Mouse (Mus musculus) limb, embryonic 13.5 days (tissue): Measurements from ENCODE around the gene Sult6b2. TPM values are rescaled to one million over a fixed set of nuclear protein-coding genes. Genes with fewer than 3 reads are reported as not detected.

ENCODE experiments used
- ATAC-seq: fragments of 200-750 bp; cut with Nextera tagmentation; 2 replicates; pipeline ENCODE4 v1.8.0; 2017; ENCODE audit warnings: low read depth, moderate number of reproducible peaks, moderate TSS enrichment; ENCODE audit not compliant: low FRiP score
- H3K27ac ChIP-seq: fragments of 300-500 bp; sonication (generic); 2 replicates; pipeline ENCODE4 v1.5.1; 2015; ENCODE audit warnings: inconsistent platforms, mild to moderate bottlenecking, moderate library complexity
- H3K27me3 ChIP-seq: fragments of 300-500 bp; sonication (generic); 2 replicates; pipeline ENCODE4 v1.6.1; 2015; ENCODE audit warnings: mild to moderate bottlenecking, inconsistent platforms
- H3K36me3 ChIP-seq: fragments of 300-500 bp; sonication (generic); 2 replicates; pipeline ENCODE4 v1.6.1; 2015; ENCODE audit warnings: inconsistent platforms, mild to moderate bottlenecking, moderate library complexity
- H3K4me1 ChIP-seq: fragments of 300-500 bp; sonication (generic); 2 replicates; pipeline ENCODE4 v1.6.1; 2015; ENCODE audit warnings: inconsistent platforms
- H3K4me2 ChIP-seq: fragments of 300-500 bp; sonication (generic); replicated peaks from 2 replicates; pipeline ENCODE4 v1.6.1; 2015; ENCODE audit warnings: inconsistent platforms, mild to moderate bottlenecking, moderate library complexity
- H3K4me3 ChIP-seq: fragments of 300-500 bp; sonication (generic); 2 replicates; pipeline ENCODE4 v1.5.1; 2015; ENCODE audit warnings: moderate library complexity, mild to moderate bottlenecking, inconsistent platforms
- H3K9ac ChIP-seq: fragments of 300-500 bp; sonication (generic); 2 replicates; pipeline ENCODE4 v1.6.1; 2015; ENCODE audit warnings: mild to moderate bottlenecking, inconsistent platforms
- H3K9me3 ChIP-seq: fragments of 300-500 bp; sonication (generic); 2 replicates; pipeline ENCODE4 v1.6.1; 2016; ENCODE audit warnings: inconsistent platforms
- WGBS: fragments of 180-500 bp; shearing (Covaris S2); methylation state at CpG from one replicate; pipeline ENCODE4 v1.1.7; 2015; 5-methylcytosine and 5-hydroxymethylcytosine counted together
- polyA plus RNA-seq: library from polyadenylated mRNA; unstranded; fragments of >200 nt; fragmentation: Nextera tagmentation; extraction: Ambion mirVana; gene quantifications from 2 replicates; pipeline ENCODE4 v1.2.1, GENCODE M21; 2015

Sult6b2 gene
- polyA plus RNA-seq: not detected in 2 replicates

- H3K4me3 ChIP-seq: no peak within 1 kb of the TSS
- H3K4me2 ChIP-seq: no peak within 1 kb of the TSS
- H3K4me1 ChIP-seq: peaks cover 4% of the 10 kb centered on the region; the same call in 1 of the 2 replicates
- H3K27me3 ChIP-seq: no peaks in the 10 kb centered on the region
- H3K9me3 ChIP-seq: no peaks in the 10 kb centered on the region
- no peak within 1 kb of the TSS for H3K9ac ChIP-seq
- ATAC-seq: no peak
- H3K36me3 ChIP-seq: no peaks in the 10 kb centered on the region
- no peak within 1 kb of the TSS for H3K27ac ChIP-seq
Observed at GRCm38 (mm10) chr6:142804402-142804801, at the start of gene Sult6b2. Sult6b2 (minus strand) TSS chr6:142804502.

- Histone ChIP-seq H3K4me2 (no peak overlapping the region), H3K27ac (no peak overlapping the region), H3K4me3 (no peak overlapping the region), H3K4me1 (peaks cover 4% of the 10 kb centered on the region; the same call in 1 of the 2 replicates), H3K9me3 (no peaks in the 10 kb centered on the region), H3K27me3 (no peaks in the 10 kb centered on the region), H3K36me3 (no peaks in the 10 kb centered on the region), H3K9ac (no peak overlapping the region)
- 63% methylated on average over 6 of the region's 6 CpGs for WGBS
- ATAC-seq: no peak
Observed at GRCm38 (mm10) chr6:142852419-142853377, 48.4 kb upstream of the Sult6b2 start.

GRCm38 (mm10) chr6:142850436-142850835 lies 46.1 kb upstream of the Sult6b2 start:
- ATAC-seq: no peak
- Histone ChIP-seq H3K27me3 (no peaks in the 10 kb centered on the region), H3K4me1 (no peaks in the 10 kb centered on the region), H3K9me3 (no peaks in the 10 kb centered on the region), H3K36me3 (no peaks in the 10 kb centered on the region), H3K4me3 (no peak overlapping the region), H3K9ac (no peak overlapping the region), H3K27ac (no peak overlapping the region), H3K4me2 (no peak overlapping the region)
- 78% methylated on average over 8 of the region's 8 CpGs for WGBS

GRCm38 (mm10) chr6:142849326-142849725 lies 45.0 kb upstream of the Sult6b2 start:
- H3K27me3 ChIP-seq: no peaks in the 10 kb centered on the region
- H3K4me2 ChIP-seq: no peak overlapping the region
- no peak overlapping the region for H3K27ac ChIP-seq
- H3K4me3 ChIP-seq: no peak overlapping the region
- H3K9me3 ChIP-seq: no peaks in the 10 kb centered on the region
- H3K4me1 ChIP-seq: no peaks in the 10 kb centered on the region
- H3K36me3 ChIP-seq: no peaks in the 10 kb centered on the region
- no peak overlapping the region for H3K9ac ChIP-seq
- 46% methylated on average over 5 of the region's 5 CpGs for WGBS
- ATAC-seq: no peak

- H3K9me3 ChIP-seq: no peaks in the 10 kb centered on the region
- H3K27me3 ChIP-seq: no peaks in the 10 kb centered on the region
- no peak overlapping the region for H3K27ac ChIP-seq
- H3K9ac ChIP-seq: no peak overlapping the region
- ATAC-seq: no peak
- no peaks in the 10 kb centered on the region for H3K4me1 ChIP-seq
- no peaks in the 10 kb centered on the region for H3K36me3 ChIP-seq
- WGBS: 78% methylated on average over 8 of the region's 8 CpGs
- H3K4me2 ChIP-seq: no peak overlapping the region
- H3K4me3 ChIP-seq: no peak overlapping the region
Observed at GRCm38 (mm10) chr6:142847914-142848674, 43.8 kb upstream of the Sult6b2 start.

GRCm38 (mm10) chr6:142846855-142847254 lies 42.6 kb upstream of the Sult6b2 start:
- H3K4me2 ChIP-seq: no peak overlapping the region
- 85% methylated on average over 4 of the region's 4 CpGs for WGBS
- H3K9me3 ChIP-seq: no peaks in the 10 kb centered on the region
- H3K4me1 ChIP-seq: no peaks in the 10 kb centered on the region
- H3K4me3 ChIP-seq: no peak overlapping the region
- H3K27ac ChIP-seq: no peak overlapping the region
- H3K36me3 ChIP-seq: no peaks in the 10 kb centered on the region
- no peaks in the 10 kb centered on the region for H3K27me3 ChIP-seq
- ATAC-seq: no peak
- no peak overlapping the region for H3K9ac ChIP-seq

- H3K27me3 ChIP-seq: no peaks in the 10 kb centered on the region
- 80% methylated on average over 4 of the region's 4 CpGs for WGBS
- H3K9me3 ChIP-seq: no peaks in the 10 kb centered on the region
- no peak overlapping the region for H3K4me2 ChIP-seq
- no peak for ATAC-seq
- H3K9ac ChIP-seq: no peak overlapping the region
- no peaks in the 10 kb centered on the region for H3K36me3 ChIP-seq
- H3K4me1 ChIP-seq: no peaks in the 10 kb centered on the region
- no peak overlapping the region for H3K27ac ChIP-seq
- no peak overlapping the region for H3K4me3 ChIP-seq
Observed at GRCm38 (mm10) chr6:142845066-142845465, 40.8 kb upstream of the Sult6b2 start.

GRCm38 (mm10) chr6:142844061-142844460 lies 39.8 kb upstream of the Sult6b2 start:
- Histone ChIP-seq H3K36me3 (no peaks in the 10 kb centered on the region), H3K4me2 (no peak overlapping the region), H3K4me1 (no peaks in the 10 kb centered on the region), H3K9ac (no peak overlapping the region), H3K27me3 (no peaks in the 10 kb centered on the region), H3K9me3 (no peaks in the 10 kb centered on the region), H3K4me3 (no peak overlapping the region), H3K27ac (no peak overlapping the region)
- no peak for ATAC-seq
- WGBS: 80% methylated on average over 4 of the region's 4 CpGs

- WGBS: 87% methylated on average over 1 of the region's 1 CpGs
- no peaks in the 10 kb centered on the region for H3K9me3 ChIP-seq
- H3K27ac ChIP-seq: no peak overlapping the region
- ATAC-seq: no peak
- no peak overlapping the region for H3K4me3 ChIP-seq
- H3K9ac ChIP-seq: no peak overlapping the region
- 0 out of 2 replicates have a peak, but pooled peaks cover 6% of the 10 kb centered on the region for H3K4me1 ChIP-seq
- H3K4me2 ChIP-seq: no peak overlapping the region
- no peaks in the 10 kb centered on the region for H3K36me3 ChIP-seq
- H3K27me3 ChIP-seq: no peaks in the 10 kb centered on the region
Observed at GRCm38 (mm10) chr6:142838501-142838900, 34.2 kb upstream of the Sult6b2 start.

- Histone ChIP-seq H3K9me3 (no peaks in the 10 kb centered on the region), H3K36me3 (no peaks in the 10 kb centered on the region), H3K27ac (no peak overlapping the region), H3K9ac (no peak overlapping the region), H3K27me3 (no peaks in the 10 kb centered on the region), H3K4me2 (no peak overlapping the region), H3K4me3 (no peak overlapping the region), H3K4me1 (0 out of 2 replicates have a peak, but pooled peaks cover 6% of the 10 kb centered on the region)
- ATAC-seq: no peak
- 80% methylated on average over 9 of the region's 9 CpGs for WGBS
Observed at GRCm38 (mm10) chr6:142837326-142837725, 33.0 kb upstream of the Sult6b2 start.

- Histone ChIP-seq H3K27me3 (no peaks in the 10 kb centered on the region), H3K4me3 (no peak overlapping the region), H3K4me1 (0 out of 2 replicates have a peak, but pooled peaks cover 6% of the 10 kb centered on the region), H3K27ac (no peak overlapping the region), H3K9ac (no peak overlapping the region), H3K36me3 (no peaks in the 10 kb centered on the region), H3K4me2 (peak overlapping the region; percentile 31; the same call in 1 of the 2 replicates), H3K9me3 (no peaks in the 10 kb centered on the region)
- 55% methylated on average over 18 of the region's 18 CpGs for WGBS
- no peak; the same call in 1 of the 2 replicates for ATAC-seq
Observed at GRCm38 (mm10) chr6:142835726-142836125, 31.4 kb upstream of the Sult6b2 start.

- H3K27ac ChIP-seq: no peak overlapping the region
- H3K4me1 ChIP-seq: 0 out of 2 replicates have a peak, but pooled peaks cover 6% of the 10 kb centered on the region
- no peaks in the 10 kb centered on the region for H3K27me3 ChIP-seq
- ATAC-seq: no peak
- H3K36me3 ChIP-seq: no peaks in the 10 kb centered on the region
- no peaks in the 10 kb centered on the region for H3K9me3 ChIP-seq
- no peak overlapping the region for H3K4me3 ChIP-seq
- H3K4me2 ChIP-seq: no peak overlapping the region
- no peak overlapping the region for H3K9ac ChIP-seq
- 75% methylated on average over 4 of the region's 4 CpGs for WGBS
Observed at GRCm38 (mm10) chr6:142834911-142835310, 30.6 kb upstream of the Sult6b2 start.
